Mouse (Mus musculus) bone marrow macrophage, adult 2 months (primary cell): ENCODE data around the gene Lix1l. TPM values are rescaled to one million over a fixed set of nuclear protein-coding genes. Genes with fewer than 3 reads are reported as not detected.
"Not testable (repeated sequence)": the region's sequence is repeated elsewhere in the genome, so short reads cannot be mapped to it uniquely, and the experiment has no call there.

ENCODE experiments used
- H3K27ac ChIP-seq: 2 replicates; pipeline ENCODE4 v1.5.1; 2012; ENCODE audit warnings: low read depth, low read length; ENCODE audit not compliant: insufficient read depth
- H3K4me1 ChIP-seq: 2 replicates; pipeline ENCODE4 v1.6.1; 2012; ENCODE audit warnings: low read length; ENCODE audit not compliant: control insufficient read depth, insufficient read depth
- H3K4me3 ChIP-seq: 2 replicates; pipeline ENCODE4 v1.5.1; 2012; ENCODE audit warnings: mild to moderate bottlenecking, low read length, moderate library complexity; ENCODE audit not compliant: insufficient read depth
- CTCF ChIP-seq: IDR thresholded peaks from 2 replicates; pipeline ENCODE4 v1.5.1; 2012; ENCODE audit warnings: low read depth, mild to moderate bottlenecking, low read length, moderate library complexity
- POLR2A ChIP-seq: IDR thresholded peaks from 2 replicates; pipeline ENCODE4 v1.6.1; 2012; ENCODE audit warnings: mild to moderate bottlenecking, low read depth, low read length, borderline replicate concordance
- polyA plus RNA-seq: library from polyadenylated mRNA; stranded (reverse); fragments of >200 nt; gene quantifications from 2 replicates; pipeline ENCODE4 v1.2.4, GENCODE M21; 2012; ENCODE audit not compliant: missing spikeins, insufficient read depth, insufficient read length

Lix1l gene
- polyA plus RNA-seq, 1 experiment, result 23.4 TPM

- Histone ChIP-seq H3K4me3 (peak overlapping the region; percentile 65), H3K4me1 (peaks cover 27% of the 10 kb centered on the region), H3K27ac (no peak overlapping the region)
- TF ChIP-seq POLR2A, result no peak
- TF ChIP-seq CTCF, result no peak
These were observed 2.5 kb upstream of the Lix1l start for GRCm38 (mm10) chr3:96598156-96599068.

DNA sequence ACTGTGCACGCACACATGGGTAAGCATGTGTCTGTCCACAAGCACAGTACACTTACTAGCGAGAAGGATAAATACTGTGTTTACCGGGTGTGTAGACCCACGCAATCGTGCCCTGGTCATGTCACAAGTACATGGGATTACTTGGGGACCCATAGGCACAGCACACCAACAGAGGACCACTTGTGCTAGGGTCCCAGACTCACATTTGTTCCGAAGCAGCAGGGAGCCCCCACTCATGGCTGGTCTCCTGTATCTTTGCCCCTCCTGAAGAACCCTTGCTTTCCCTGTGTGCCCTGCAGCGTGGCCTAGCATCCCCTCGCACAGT, 1.9 kb upstream of the Lix1l start:
- Histone ChIP-seq H3K4me3 (no peak overlapping the region), H3K27ac (no peak overlapping the region), H3K4me1 (peaks cover 27% of the 10 kb centered on the region)
- no peak for TF ChIP-seq CTCF
- TF ChIP-seq POLR2A, result no peak

DNA sequence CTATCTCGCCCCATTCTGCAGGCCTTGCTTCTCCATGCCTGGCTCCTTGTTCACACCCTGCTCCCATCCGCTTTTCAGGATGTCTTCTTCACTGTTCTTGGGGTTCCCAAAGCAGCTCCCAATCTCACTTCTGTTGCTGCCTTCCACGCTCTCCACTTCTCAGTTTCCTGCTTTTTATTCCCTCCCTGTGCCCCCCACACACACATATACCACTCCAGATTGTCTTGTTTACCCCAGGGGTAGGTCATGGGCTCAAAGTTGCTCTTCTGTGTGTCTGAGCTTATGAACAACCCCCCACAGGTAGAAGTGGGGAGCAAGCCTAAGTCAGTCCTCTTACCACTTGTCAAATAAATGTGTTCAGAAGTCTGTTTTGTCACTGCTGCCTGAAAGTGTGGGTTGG, 1.5 kb upstream of the Lix1l start:
- H3K4me3 ChIP-seq, result no peak overlapping the region
- H3K4me1 ChIP-seq, result peaks cover 27% of the 10 kb centered on the region
- TF ChIP-seq CTCF (no peak), POLR2A (no peak)
- no peak overlapping the region for H3K27ac ChIP-seq

DNA sequence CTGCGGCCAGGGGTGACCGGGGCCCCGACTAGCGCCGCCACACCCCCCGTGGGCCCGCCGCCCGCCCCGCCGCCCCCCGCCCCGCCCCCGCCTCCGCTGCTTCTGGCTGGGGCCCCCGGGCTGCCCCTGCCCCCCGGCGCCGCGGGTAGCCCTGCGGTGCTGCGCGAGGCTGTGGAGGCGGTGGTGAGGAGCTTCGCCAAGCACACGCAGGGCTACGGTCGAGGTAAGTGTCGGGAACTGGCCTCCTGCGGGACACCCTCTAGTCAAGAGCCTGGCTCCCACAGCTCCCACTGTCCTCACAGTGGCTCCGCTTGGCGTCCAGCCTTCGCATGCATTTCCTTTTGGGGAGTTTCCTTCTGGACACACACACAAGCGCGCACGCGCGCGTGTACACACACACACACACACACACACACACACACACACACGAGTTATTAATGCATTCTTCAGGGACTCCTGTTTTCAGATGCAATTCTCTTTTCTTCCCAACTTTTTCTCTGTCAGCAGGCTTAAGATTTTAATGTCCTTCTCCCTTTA, 370 bp downstream of the Lix1l start:
- Histone ChIP-seq H3K4me1 (peaks cover 13% of the 10 kb centered on the region), H3K27ac (peak overlapping the region; percentile 30), H3K4me3 (peak overlapping the region; percentile 63)
- TF ChIP-seq CTCF (no peak), POLR2A (no peak)

- H3K4me1 ChIP-seq, result peaks cover 13% of the 10 kb centered on the region
- TF ChIP-seq POLR2A (no peak), CTCF (no peak)
- H3K4me3 ChIP-seq, result peak overlapping the region; percentile 63; the same call in 1 of the 2 replicates
- H3K27ac ChIP-seq, result no peak overlapping the region
These were observed 1.2 kb downstream of the Lix1l start for GRCm38 (mm10) chr3:96601941-96602703.

DNA sequence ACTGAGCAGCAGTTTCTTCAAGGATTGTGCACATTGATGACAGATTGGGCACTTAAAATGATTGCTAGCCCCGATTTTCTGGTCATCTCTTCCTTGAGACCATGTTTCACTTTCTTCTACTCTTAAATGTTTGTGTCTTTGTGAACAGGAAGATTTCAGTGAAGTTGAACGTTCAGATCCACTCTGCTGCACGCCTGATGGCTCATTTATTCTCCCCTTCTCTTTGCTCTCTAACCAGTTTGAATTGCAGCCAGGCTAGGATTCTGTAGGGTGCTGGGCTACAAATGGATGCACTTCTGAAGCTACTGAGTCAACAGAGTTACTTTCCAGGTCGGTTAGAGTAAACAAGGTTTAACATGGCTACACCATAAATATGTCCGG, 1.7 kb downstream of the Lix1l start:
- Histone ChIP-seq H3K4me3 (no peak overlapping the region), H3K27ac (no peak overlapping the region), H3K4me1 (peaks cover 12% of the 10 kb centered on the region)
- TF ChIP-seq POLR2A (no peak), CTCF (no peak)

DNA sequence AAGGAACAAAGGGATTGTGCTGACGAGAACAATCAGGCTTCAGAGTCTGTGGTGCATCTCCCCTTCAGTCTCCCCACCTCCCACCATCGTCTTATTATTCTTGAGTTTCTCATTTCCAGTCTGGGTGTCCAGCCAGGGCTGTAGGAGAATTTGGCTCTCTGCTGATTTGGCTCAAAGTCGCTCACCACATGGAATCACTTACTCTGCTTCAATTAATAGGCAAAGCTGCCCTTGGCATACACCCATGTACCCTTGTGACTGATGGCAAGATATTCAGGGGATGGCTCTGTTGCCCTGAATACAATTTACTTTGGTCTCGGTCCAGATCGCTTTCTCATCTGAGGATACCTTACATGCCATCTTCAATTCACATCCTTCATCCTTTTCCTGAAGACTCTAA, 2.4 kb downstream of the Lix1l start:
- Histone ChIP-seq H3K27ac (no peak overlapping the region), H3K4me3 (no peak overlapping the region), H3K4me1 (peaks cover 9% of the 10 kb centered on the region)
- no peak for TF ChIP-seq CTCF
- TF ChIP-seq POLR2A, result no peak

GRCm38 (mm10) chr3:96606007-96606406, 5.1 kb downstream of the Lix1l start:
- H3K4me3 ChIP-seq, H3K27ac ChIP-seq, H3K4me1 ChIP-seq: not testable (repeated sequence)

DNA sequence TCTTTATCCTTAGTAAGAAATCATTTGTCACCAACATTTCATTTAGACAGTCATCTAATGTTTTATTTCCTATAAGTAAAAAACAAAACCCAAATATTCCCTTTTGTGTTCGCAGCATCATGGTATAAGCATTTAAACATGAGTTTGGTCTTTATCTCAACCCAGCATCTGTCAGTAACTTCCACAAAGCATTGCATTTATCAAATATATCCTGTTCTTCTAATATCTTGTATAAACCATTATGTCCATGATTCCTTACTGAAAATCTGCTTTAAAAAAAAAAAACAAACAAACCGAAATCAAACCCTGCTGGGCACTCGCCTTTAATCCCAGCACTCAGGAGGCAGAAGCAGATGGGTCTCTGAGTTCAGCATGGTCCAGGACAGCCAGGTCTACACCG, 5.7 kb downstream of the Lix1l start:
- no peak for TF ChIP-seq CTCF
- TF ChIP-seq POLR2A, result no peak

GRCm38 (mm10) chr3:96617941-96618340, 17.0 kb downstream of the Lix1l start:
- H3K4me3 ChIP-seq, result no peak overlapping the region
- no peaks in the 10 kb centered on the region for H3K4me1 ChIP-seq
- TF ChIP-seq POLR2A (no peak), CTCF (no peak)
- no peak overlapping the region for H3K27ac ChIP-seq

More for the DNA sequence above, 5.7 kb downstream of the Lix1l start:
- Histone ChIP-seq H3K4me1 (peaks cover 9% of the 10 kb centered on the region), H3K4me3 (no peak overlapping the region), H3K27ac (no peak overlapping the region)
